Mouse (Mus musculus): ENCODE data around the gene Art3.

Art3 gene

DNA sequence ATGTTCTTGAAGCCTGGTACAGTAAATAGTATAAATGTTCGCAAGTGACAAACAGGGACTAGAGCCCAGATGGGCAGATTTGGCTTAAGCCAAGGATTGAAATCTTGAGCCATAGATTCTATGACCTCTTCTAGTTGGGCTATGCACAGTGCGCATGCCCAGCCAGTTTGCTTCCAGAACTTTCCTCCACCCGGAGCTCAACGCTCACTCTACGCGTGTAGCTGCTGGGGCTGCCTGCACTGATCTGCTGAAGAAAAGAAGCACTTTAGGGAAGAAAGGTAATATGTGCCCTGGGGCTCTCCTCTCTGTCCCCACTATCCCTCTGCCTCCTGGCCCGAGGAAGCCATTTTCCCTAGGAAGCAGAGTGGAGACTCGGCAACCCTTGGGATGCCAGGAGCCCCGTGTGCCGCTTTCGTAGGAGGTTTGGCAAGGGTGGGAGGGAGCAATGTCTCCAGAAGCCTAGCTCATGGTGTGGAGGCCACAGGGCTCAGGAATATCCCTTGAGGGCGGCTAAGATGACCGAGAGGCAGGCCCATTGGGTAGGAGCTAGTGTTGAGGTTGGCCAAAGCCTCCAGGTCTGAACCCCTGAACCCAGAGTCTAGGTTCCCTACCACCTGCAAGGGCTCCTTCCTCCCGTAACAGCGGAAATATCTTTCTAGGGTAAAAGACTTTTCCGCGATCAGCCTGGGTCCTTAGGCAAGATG, at the start of gene Art3:
TSS of gene Art3 (plus strand) at position 193 of the 704 bp plus-strand sequence.
- no peak for DNase-seq

GRCm38 (mm10) chr5:92282571-92282970, 49.1 kb upstream of the Art3 start:
- DNase-seq: no peak

GRCm38 (mm10) chr5:92283107-92283506, 48.5 kb upstream of the Art3 start:
- DNase-seq: no peak

- DNase-seq: no peak
Observed at GRCm38 (mm10) chr5:92287840-92288239, 43.8 kb upstream of the Art3 start.

DNA sequence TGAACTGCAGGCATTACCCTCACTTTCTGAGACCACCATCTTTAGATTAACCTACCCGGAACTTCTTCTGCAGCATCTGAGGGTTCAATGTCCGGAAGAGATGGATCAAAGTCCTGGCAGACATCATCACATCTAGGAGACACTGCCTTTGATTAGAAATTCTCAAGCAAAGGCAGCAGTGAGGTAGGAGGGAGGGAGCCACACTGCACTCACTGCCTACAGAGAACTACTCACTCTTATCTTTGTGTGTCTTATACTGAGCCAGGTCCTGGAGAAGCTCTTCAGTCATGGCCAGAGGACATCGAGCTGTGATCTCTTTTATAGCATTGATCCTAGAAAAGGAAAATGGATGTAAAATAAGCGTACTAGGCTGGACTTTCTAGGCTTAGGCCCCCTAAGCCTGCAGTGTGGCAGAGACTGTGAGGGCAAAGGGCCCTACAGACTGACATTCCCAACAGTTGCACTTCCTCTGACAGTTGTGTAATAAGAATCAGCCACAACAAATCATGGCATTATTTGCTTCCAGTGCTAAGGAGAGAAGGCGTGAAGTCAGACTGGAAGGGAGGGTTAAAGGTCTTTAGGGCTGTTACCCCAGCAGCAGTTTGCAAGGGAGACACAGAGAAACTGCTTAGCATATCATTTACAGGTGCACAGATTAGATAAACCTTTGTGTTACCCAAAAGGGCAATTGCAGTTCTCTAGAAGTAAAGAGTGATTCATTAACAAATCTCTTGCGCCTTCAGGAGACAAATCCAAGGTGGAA, 39.8 kb upstream of the Art3 start:
- no peak for DNase-seq

DNA sequence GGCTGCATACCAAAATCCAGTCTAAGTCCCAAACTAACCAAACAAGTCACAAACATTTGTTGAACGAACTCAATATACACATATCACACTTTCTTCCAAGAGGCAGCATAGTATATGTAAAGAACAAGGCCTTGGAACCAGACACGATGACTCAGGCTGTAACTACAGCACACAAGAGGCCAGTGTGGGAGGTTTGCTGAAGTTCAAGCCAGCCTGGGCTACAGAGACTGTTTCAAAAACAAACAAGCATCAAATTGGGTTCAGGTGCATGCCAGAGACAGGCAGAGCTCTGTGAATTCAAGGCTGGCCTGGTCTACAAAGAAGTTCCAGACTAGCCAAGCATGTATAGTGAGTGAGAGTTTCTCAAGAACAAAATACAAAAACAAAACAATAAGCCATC, 37.1 kb upstream of the Art3 start:
- no peak for DNase-seq

- no peak for DNase-seq
Observed at GRCm38 (mm10) chr5:92302149-92302840, 29.3 kb upstream of the Art3 start.

GRCm38 (mm10) chr5:92304291-92304690, 27.3 kb upstream of the Art3 start:
- no peak for DNase-seq

GRCm38 (mm10) chr5:92309681-92310511, 21.7 kb upstream of the Art3 start, which contains the start of gene Sdad1:
Sdad1 (minus strand) TSS chr5:92310479.
- DNase-seq: peak; percentile 85 to 86

- DNase-seq: peak; percentile 56 to 90
Observed at GRCm38 (mm10) chr5:92312046-92312715, 19.4 kb upstream of the Art3 start.

DNA sequence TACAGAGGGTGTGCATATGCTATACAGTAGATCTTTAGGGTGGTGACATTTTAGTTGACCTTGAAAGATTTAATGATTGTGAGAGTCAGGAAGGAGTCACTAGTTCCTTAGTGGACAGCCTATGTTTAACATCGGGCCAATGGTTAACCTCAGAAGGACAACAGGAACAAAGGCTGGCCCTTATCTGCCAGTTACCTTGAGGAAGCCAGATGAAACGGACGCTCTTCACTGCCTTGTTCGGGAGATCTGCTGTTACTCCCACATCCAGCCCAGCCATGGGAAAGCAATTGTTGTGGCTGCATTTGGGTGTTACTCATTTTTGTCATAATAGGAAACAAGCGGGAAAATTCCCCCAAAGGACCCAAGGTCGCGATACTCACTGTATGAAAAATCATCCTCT, 17.9 kb upstream of the Art3 start:
- no peak for DNase-seq

DNA sequence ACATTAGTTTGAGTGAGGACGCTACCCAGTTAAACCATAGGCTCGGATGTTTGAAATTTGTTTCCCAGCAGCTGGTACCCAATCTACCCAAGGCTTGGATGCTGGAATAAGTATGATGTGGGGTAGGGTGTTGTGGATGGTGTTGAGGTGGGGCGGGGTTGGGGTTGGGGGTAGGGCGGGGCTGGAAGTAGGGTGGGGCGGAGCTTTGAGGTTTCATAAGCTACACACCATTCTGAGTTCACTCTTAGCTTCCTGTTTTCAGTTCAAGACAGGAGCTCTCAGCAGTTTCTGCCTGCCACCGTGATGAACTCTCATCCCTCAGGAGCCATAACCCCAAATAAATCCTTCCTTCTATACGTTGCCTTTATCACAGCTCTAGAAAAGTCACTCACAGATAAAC, 13.5 kb upstream of the Art3 start:
- no peak for DNase-seq

GRCm38 (mm10) chr5:92318596-92318995, 13.0 kb upstream of the Art3 start:
- no peak for DNase-seq

DNA sequence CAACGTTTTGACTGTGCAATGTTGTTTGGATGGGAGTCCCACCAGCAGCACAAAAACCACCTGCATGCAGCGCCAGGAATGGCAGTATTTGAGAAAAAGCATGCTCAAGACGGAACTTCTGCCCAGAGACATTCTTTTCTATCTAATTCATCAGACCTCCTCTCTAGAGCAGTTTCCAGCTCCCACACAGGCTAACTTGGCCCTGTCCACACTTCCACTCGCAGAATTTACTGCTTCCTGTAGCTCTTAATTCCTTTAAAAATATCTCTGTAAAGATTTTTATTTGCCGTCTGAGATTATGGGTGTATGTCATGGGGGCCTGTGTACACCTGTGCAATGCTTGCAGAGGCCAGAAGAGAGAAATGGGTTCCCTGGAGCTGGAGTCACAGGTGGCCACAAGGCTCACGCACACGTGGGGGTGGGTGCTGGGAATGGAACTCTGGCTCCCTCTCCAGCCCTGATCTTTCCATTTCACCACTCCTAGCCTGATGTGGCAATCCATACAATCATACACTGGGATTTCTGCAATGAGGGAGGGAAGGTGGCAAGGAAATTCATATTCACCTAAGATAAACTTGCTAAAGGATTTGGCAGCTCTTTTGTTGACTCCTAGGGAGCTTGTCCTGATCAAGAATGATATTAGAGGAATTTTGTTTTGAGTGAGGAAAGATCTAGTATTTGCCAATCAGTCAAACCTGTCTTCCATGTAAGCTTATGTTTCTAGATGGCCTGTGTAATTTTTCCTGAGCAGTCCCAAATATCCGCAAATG, 9.8 kb upstream of the Art3 start:
- DNase-seq: no peak

DNA sequence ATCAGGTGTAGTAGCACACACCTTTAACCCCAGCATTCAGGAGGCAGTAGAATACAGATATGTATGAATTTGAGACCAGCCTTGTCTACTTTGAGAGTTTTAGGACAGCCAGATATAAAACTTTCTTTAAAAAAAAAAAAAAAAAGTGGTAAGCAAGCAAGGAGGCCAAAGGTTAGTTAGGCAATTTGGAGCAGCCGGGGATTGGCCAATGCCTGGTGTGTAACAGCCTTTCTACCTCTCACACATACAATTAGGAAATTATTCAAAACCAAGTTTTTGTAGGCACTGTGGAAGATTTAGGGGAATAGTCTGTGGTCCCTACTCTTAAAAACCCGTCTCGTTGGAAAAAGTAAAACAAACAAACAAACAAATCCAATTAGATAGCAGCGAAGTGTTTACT, 9.0 kb upstream of the Art3 start:
- no peak for DNase-seq

GRCm38 (mm10) chr5:92323264-92323663, 8.4 kb upstream of the Art3 start:
- DNase-seq: no peak

- no peak for DNase-seq
Observed at GRCm38 (mm10) chr5:92327367-92327766, 4.3 kb upstream of the Art3 start.

GRCm38 (mm10) chr5:92327929-92328328, 3.7 kb upstream of the Art3 start, which contains the start of gene Cxcl9:
Cxcl9 (minus strand) TSS chr5:92328079.
- DNase-seq: no peak

- no peak for DNase-seq
Observed at GRCm38 (mm10) chr5:92331122-92331521, 505 bp upstream of the Art3 start.

DNA sequence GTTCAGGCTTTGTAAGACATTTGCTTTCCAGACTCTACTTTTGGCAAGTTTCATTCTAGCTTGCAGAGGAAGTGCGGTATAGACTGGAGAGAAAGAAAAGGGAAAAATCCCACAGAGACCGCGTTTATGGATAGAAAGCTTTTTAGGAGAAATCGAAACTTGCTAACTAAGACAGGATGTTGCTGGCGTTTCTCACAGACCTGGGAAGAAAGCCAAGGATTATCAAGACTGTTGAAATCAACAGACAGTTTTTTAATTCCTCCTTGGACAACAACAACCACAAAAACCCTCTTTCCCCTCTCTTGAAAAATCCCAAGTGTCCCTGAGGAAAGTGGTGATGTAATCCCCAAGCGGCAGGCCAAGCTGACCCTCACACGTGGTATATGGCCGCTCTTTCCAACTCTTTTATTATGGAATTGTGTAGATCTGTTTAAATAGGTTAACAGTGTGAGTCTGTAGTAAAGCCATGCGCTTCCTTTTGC, 773 bp downstream of the Art3 start:
- DNase-seq: no peak

DNA sequence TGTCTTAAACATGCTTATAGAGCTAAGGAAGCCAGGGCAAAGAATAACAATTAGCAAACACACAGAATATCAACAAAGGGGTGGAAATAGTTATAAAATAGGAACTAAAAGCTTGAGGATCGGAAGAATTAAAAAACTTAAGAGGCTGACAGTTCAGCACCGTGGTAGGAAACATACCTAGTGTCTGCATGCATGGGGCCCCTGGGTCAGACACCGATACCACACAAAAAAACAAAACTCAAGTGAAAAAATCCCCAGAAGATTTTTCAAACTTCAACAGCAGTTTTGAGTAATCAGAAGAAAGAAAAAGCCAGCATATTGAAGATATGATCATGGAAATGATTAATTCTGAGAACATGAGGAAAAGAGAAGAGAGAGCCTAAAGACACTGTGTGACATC, 5.1 kb downstream of the Art3 start:
- no peak for DNase-seq

Data from spleen, adult 18-20 months (tissue).